Mouse (Mus musculus) thymus, adult 18-20 months (tissue): Measurements from ENCODE around the gene Bcr.
A peak's percentile ranks its signal among the peaks of the same experiment; 100 is the strongest.

ENCODE experiments used
- DNase-seq, 2 experiments: peaks; one replicate each; pipeline ENCODE4 v3.0.0; 2022; ENCODE audit warnings: mixed read lengths in 2 of 2

Gene Bcr

DNA sequence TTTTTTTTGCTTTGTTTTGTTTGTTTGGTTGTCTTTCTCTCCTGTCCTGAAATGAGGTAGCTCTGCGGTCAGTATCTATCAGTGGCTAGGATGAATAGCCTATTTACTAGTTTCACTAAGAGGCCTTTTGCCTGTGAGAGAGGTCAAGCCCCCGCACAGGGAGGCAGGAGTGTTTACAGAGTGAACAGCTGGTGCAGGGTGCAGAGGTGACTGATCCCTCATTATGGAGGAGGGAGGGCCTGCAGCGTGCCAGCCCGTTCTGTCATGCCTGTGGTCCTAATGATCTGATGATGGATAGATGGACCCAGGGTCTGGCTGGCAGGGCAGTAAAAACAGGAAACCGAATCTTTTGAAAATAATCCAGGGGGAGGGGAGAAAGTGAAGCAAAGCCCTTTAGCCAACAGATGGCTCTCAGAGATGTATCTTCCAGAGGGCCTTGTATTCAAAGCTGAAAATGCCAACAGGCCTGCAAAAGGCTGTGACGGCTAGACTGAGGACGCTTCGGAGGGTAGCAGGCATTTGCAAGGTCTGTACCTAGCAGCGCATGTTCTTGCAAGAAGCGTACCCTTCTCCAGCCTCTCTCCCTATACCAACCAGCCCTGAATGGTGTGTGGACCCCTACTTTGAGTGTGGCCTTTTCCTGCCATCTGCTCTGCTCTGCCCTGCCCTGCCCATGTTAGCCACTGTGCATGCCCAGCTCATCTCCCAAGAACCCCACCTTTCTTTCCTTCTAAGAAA, 38.2 kb downstream of the Bcr start:
- no peak for DNase-seq

DNA sequence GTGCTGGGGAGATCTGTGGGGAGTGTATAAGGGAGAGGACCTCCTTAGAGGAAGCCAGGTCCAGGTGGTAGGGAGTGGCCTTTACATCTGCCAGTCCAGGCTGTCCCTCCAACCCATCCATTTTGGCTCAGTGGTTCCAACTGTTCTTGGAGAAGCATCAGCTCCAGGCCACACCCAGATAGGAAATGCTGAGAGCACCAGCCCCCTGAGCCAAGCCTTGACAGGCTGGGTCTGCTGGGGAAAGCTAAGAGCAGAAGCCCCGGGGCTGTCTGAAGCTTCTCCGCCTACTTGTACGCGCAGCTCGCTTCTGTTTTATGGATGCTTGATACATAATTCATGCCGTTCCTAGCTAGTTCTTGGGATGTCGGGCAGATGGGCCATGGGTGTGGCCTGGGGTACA, 39.9 kb downstream of the Bcr start:
- DNase-seq, result no peak

DNA sequence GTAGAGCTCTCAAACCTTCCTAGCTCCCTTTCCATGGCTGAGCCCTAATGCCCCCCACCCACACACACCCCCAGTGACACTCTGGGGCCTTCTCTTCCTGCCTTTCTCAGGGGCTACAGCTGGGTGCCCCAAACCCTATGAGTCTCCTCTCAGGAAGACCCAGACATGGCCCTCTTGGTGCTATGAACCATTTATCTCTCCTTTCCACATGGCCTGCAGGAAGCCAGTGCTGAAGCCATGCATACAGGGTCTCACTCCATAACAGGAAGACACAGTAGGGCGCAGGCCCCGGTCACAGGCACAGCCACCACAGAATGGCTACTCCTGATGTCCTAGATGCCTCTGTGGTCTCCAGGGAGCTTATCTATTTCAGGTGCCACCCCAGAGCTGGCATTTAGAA, 43.1 kb downstream of the Bcr start:
- no peak for DNase-seq

DNA sequence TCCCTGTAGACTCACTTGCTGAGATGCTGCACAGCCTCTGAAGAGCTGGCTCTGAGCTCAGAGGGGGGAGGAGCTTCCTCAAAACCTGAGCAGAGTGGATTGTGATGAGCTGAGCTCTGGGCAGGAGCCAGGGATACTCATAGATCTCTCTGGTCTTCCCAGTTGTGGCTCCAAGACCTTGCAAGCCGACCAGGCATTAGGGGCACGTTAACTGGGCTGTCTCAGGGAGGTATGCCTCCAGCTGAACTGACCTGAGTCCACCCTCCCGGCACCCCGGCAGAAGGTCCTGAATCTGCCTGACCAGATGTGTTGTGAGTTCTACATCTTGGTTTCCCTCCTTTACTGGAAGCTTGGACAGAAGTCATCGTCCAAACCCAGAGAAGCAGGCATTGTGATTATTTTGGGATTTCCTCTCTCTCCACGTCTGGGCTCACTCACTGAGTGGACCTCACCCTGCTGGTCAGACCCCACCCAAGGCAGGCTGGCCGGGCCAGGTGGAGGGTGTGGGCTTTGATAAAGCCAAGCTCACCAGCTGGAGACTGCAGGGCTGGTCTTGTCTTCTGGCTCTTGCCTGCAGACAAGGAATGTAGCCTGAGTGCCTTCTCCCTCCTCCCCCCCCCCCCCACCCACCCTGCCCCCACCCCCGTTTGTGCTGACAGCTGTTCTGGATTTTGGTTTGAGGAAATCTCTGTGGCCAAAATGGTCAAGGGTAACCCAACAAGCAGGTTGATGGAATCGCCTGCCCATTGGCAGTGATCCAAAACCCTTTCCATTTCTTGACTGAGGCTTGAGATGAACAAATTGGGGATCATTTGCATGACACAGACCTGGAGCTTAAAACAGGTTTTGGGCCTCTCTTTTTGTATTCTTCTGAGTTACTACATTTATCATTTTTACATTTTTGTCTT, 44.1 kb downstream of the Bcr start:
- DNase-seq, result no peak

DNA sequence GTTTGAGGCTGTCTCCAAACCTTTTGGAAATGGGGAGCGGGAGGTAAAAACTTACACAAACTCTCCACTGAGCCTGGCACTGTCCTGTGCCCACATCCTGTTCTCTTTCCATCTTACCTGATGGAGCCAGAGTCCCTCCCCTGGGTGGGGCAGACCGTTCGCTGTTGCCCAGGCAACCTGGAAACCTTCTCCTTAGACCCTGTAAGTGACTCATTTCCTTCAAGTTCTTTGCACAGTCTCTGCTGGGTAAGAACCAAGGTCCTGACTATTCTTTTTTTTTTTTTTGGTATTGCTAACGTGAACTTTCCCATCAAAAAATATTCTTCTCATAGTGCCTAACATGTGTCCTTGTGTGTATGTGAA, 44.7 kb downstream of the Bcr start:
- DNase-seq, result peak; percentile 43 to 70

DNA sequence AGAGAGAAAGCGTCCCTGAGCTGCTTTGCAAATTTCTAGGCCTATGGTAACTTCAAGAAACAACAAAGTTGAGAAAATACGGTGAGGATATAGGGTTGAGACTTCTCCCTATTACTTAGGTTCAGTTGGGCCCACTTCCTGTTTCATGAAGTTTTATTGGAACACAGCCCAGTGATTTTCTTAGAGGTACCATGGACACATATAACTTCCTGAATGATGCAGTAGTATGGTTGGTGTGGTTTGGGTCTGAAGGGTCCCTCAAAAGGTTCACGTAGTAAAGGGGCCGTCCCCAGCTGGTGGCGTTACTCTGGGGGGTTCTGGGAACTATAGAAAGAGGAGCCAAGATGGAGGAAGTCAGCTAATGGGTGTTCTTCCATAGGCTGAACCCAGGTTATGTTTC, 45.3 kb downstream of the Bcr start:
- DNase-seq, result no peak

DNA sequence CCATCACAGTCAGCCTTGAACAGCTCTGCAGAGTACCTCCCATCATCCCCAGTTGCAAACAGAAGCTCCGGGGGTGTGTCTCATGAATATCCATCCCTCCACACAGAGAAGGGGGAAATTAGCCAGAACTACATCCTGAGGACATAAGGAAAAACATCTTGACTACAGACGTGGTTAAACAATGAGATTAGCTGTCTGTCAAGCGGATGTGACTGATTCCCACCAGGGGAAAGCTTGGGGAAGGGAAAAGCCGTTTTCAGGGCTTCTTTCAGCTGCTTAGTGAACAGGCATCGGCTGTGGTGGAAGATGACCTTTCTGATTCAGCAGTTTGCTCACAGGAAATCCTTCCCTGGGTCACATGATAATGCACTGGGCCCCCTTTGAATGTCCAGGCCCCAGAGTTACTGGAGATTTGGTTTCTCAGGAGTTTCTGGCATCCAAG, 46.6 kb downstream of the Bcr start:
- no peak for DNase-seq

DNA sequence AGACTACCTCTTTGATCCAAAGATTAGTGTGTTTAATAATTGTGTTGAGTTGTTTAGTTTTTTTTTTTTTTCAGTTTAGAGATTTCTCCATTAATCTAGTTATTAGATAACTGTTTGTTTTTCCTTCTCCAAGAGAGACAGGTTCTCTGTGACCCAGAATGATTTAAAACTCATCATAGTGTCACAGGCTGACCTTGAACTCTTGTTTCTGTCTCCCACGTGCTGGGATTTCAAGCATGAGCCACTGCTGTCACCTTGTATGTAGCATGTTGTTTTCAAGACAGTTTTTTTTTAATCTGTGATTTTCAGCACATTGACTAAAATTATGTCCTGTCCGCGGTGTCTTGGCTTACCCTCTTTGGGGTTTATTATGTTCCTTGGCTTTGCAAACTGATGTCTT, 47.7 kb downstream of the Bcr start:
- DNase-seq, result no peak

DNA sequence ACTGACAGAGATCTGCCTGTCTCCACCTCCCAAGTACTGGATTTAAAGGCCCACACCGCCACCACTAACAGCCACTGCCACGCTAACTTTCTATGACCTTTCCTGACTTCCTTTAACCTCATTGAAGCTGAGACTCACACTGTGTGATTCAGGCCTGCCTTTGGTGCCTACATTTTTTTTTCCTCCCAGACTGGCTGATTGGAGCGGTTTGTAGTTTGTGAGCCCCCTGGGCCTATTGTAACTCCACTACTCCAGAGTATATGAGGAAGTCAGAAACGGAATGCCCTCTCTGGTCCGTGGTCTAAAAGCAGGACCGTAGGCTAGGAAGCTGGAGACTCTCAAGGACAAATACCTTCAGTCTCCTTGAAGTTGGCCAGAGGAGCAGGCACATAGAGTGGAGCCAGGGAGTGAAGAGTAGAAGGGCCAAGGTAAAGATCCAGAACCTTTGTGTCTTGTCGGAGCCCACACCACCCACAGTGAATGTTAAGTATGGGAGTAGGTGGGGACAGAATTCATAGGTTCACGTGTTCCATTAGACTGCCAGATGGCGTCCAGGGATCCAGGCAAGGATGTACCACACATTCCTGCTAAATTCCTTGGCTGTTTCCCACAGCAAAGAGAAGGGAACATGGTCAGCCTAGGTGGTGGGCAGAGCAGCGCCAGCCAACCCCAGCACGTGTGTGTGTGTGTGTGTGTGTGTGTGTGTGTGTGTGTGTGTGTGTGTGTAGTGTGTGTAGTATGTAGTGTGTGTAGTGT, 51.2 kb downstream of the Bcr start:
- no peak for DNase-seq

DNA sequence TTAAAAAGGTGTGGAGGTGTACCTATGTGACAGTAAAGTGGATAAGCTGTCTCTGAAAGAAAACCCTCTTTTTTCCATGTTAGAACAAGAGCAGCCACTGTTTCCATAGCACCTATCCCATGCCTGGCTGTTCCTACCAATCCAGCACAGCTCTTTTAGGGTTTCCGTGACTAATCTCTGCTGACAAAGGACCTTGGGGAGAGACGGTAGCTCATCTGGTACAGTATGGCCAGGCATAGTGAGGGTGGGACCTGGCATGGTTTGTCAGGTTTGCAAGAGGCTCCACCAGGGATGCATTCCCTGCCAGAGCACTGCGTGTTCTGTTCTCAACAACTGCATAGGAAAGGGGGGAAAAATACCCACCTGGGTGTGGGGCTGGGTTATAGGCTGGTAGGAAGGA, 52.0 kb downstream of the Bcr start:
- DNase-seq, result no peak

DNA sequence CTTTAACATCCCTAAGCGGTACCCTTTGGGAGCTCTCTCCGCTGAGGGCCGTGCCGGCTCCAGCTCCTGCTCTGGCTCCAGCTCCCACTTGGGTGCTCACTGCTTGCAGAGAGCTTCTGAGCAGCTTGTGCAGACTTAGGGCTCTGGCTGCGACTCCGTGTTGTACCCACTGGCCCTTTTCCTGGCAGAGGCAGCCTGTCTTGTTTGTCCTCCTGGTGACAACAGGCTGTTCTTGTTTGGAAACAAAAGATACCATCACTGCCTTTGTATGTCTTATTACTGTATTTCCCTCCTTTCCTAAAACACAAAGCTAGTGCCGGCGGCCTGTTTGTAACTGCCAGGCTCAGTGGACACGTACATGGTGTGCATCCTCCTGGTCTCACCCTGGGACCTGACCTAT, 53.2 kb downstream of the Bcr start:
- no peak for DNase-seq

DNA sequence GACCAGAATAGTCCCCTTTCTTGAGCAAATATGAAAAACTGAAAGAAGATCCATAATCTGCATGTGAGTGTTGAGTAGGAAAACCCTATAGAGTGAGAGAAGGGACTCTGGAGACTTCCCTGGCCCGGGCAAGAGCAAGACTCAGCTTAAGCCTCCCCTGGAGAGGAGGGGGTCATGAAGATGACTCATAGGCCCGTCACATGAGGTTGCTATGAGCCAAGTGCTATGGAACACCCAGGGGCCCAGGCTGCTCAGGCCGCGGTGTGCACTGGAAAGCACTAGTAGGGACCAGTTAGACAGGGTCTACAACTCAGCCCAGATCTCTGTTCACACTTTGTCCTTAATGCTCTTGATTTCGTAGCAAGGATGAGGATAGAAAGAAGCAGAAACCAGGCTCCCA, 54.8 kb downstream of the Bcr start:
- DNase-seq, result no peak

DNA sequence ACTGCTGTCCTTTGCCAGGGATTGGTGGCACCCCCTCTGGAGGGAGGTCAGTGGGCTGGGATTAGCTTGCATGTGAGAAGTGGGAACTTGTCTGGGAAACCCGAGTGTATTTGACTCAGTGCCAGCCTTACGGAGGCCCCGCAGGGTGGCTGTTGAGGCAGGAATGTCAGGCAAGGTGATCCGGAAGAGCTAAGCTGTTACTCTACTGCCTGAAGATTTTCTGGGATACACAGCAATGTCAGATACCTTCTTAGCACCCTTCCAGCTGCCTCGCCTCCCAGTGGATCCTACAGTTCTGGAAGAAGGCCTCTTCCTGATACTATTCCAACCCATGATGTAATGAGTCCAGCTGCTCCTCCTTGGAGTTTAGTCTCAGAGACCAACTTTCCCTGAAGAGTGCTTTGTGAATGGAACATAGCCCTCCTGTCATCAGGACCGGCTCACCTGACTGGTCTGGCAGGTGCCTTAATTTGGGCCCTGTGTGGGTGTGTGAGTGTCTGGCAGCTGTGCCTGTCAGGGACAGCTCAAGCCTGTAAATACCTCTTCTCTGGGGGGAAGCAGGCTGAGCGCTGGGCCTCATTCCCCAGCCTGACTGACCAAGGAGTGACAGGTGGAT, 56.6 kb downstream of the Bcr start:
- no peak for DNase-seq

DNA sequence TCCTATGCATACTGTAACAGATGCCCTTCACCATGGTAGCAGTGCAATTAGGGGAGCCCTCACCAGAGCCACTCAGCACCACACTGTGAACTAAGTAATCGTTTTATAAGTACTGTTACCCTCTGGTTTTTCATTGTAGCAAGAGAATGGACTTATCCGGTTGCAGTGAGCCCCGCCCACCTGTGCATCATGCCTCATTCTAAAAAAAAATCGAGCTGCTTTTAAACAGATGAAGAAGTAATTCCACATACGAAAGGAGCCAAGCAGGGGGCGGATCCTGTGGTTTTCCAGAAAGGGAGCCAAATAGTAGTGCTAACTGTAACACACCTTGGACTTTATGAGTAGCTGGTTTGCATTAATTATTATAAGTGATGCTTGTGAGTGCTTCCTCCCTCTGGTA, 58.1 kb downstream of the Bcr start:
- DNase-seq, result no peak

DNA sequence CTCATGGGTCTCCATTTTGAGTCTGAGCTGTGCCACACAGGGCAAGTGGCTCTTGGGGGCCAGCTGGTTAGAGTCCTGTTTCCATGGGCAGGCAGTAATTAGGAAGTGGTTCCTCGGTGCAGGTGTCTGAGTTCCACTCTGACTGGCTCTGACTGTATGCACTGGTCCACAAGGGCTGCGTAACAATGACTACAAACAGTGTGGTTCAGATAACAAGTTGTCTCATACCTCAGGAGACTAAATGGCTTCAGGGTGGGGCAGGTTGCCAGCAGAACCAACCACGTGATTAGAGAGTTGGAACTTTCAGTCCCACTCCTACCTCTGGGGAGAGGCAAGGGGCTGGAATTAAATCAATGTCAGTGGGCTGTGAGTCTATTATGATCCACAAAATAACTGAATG, 59.0 kb downstream of the Bcr start:
- no peak for DNase-seq

DNA sequence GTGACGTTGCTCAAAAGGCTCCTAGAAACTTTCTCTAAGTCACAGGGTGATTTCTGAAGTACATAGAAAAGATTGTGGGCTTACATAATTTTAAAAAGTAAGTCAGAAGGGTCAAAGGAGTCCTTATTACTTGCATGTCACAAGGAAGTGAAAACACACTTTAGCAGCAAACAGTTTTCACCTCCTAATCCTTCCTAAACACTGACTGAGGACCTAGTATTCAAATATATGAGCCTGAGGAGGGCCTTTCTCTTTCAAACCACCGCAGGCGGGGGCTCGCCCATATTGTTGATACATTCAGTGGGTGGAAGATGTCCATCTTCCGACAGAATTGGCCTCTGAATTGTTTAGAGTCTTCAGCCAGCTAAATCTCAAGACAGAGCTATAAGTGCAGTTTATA, 59.8 kb downstream of the Bcr start:
- no peak for DNase-seq

DNA sequence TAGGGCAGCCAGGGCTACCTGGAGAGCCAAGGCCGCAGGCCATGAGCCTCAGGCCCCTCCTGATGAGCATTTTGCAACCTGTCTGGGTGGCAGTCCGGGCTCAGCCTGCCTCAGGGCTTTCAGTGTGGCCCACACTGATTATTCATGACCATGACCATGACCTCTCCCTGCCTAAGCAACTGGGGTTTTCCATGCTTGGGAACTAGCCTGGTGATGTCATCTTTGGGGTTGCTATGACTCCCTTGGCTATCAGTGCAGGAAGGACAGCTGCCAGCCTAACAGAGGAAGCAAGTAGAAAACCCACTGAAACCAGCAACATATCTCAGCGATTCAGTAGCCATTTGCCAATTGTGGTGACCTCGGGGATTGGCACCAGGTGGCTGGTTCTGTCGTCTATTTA, 60.6 kb downstream of the Bcr start:
- DNase-seq, result no peak

DNA sequence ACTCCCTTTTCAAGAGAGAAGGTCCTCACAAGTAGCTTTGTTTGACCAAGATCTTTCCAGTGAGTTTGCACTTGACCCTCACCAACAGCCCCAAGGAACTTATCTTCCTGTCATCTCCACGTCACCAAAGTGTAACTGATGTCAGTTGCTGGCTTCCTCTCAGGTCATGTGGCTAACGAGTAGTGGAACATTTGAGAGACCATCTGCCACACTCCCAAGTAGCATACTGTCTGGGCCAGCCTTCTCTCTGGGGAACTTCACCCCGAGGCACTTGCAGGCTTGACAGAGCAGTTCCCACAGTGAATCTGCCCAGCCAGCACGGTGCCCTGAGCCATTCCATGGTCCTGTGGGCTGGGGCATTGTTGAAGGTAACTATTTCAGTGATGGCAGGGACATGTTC, 65.2 kb downstream of the Bcr start:
- no peak for DNase-seq

DNA sequence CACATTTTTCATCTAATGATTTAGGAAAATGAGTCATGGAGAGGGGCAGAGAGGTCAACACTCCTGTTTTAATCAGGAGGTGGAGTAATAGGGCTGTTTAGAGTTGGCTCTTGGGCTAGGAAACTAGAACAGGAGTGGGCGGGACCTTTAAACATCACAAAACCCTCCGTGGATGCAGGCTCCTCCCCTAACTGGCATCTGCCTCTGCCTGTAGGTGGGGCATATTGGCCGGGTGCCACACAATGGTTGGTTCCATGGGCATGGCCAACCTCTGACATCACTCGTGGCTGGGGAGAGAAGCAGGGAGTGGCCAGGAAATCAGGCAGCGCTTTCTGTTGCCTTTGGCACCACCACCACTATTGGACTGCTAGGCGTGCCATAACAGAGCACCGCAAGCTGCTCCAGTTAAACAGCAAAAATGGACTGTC, 68.9 kb downstream of the Bcr start:
- peak in 1 of 2 experiments; percentile 39 for DNase-seq

DNA sequence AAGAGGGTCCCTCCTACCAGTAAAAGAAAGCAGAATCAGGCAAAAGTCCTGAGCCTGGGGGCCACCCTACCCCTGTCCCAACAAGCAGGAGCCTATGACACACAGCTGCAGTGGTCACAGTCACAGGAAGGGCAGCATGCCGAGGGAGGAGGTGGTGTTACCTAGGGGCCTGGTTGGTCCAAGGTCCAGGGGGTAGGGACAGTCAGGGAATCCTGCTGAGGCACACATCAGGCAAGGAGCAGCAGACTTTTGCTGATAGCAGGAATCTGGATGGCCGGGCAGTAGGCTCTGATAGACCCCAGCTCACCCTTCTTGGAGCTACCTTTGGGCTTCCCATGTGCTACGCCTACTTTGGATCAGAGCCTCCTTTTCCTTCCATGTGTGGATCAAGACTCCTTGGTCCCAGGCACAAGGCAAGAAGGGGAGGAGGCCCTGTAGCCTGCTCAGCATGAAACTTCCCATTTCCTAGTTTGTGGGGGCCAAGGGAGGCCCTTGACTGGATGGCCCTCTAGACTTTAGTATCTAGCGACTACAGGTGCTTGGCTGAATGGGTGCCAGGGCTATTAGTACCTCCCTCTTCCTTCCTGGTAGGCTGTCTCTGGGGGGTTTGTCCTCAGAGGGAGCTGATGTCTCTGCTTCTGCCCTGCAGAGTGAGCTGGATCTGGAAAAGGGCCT, 70.1 kb downstream of the Bcr start:
- DNase-seq, result no peak

DNA sequence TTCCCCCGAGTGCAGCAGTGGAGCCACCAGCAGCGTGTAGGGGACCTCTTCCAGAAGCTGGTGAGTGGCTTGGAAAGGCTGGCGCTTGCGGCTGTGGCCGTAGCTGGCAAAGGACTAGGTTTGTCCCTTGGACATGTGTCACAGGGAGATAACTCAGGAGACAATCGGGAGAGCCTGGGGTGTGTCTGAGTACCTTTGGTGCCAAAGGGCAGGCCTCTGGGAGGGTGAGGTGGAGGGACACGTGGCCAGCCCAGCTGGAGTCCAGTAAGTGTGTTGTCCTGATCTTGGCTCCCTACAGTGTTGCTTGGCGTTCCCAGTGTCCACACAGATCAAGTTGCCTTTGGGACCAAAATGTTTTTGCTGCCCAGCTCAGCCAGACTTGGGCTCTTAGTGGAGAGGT, 71.2 kb downstream of the Bcr start:
- DNase-seq, result no peak

DNA sequence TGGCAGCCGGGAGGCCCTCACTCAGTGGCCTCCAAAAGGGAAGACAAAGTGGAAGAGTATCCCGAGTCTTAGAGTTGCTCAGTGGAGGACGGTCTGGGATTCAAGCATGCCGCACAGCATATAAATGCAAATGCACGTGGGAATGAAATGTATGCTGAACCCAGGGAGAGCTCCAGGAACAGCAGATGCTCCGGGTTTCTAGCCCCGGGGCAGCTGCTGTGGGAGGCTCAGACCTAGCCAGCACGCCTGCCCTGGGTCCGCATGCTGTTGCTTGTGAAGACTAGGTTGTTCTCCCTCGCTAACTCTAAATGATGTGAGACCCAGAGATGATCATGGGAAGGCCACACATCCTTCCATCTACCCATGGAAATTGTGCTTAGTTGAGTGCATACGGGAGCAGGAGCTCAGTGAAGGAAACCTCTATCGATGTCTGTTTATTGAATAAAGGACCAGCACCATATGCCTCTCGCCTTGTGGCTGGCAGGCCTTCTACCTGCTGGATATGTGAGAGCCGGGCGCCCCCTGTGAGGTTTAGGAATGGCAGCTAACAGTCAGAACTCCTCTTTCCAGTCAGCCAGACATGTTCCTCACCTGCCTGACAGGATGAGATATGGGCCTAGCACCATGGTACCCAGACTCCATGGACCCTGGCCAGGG, 74.6 kb downstream of the Bcr start:
- no peak for DNase-seq
